Mouse (Mus musculus) gastrocnemius, adult 2 months (tissue): Measurements from ENCODE around the gene Bhlhe41. TPM values are rescaled to one million over a fixed set of nuclear protein-coding genes. Genes with fewer than 3 reads are reported as not detected.
A peak's percentile ranks its signal among the peaks of the same experiment; 100 is the strongest.

Experiments
- DNase-seq: peaks from one replicate; pipeline ENCODE4 v3.0.0; 2022
- H3K27ac ChIP-seq: fragments of 200-600 bp; 2 replicates; pipeline ENCODE4 v1.8.1; 2022; ENCODE audit warnings: mild to moderate bottlenecking
- H3K4me3 ChIP-seq: fragments of 200-600 bp; 2 replicates; pipeline ENCODE4 v1.8.1; 2022; ENCODE audit warnings: mild to moderate bottlenecking, moderate library complexity
- CTCF ChIP-seq: fragments of 200-600 bp; IDR thresholded peaks from 2 replicates; pipeline ENCODE4 v1.8.1; 2022; ENCODE audit warnings: antibody characterized with exemption, mild to moderate bottlenecking, moderate library complexity
- intact Hi-C: fragments of 180-260 bp; cut with DNase I; formaldehyde crosslinking; loops from one replicate; pipeline ENCODE4 v1.15.1; 2025
- total RNA-seq, 2 experiments: library from RNA; stranded (reverse); gene quantifications; 2 replicates each; pipeline ENCODE4 v1.2.3; 2021

The Bhlhe41 gene
- total RNA-seq, 2 experiments from 2014 or later = 17.2 to 48.4 TPM

GRCm38 (mm10) chr6:145864171-145864570 is 1.2 kb downstream of the Bhlhe41 start:
- H3K27ac ChIP-seq = peak overlapping the region; percentile 99
- no peak for TF ChIP-seq CTCF
- intact Hi-C loops = no loop called here
- no peak for DNase-seq
- peak overlapping the region; percentile 90 for H3K4me3 ChIP-seq

GRCm38 (mm10) chr6:145863065-145863971 is 2.0 kb downstream of the Bhlhe41 start:
- peak; percentile 93 for DNase-seq
- intact Hi-C loops = no loop called here
- H3K4me3 ChIP-seq = peak overlapping the region; percentile 90
- peak overlapping the region; percentile 99 for H3K27ac ChIP-seq
- no peak for TF ChIP-seq CTCF

- intact Hi-C loops = no loop called here
- H3K27ac ChIP-seq = peak overlapping the region; percentile 99
- peak overlapping the region; percentile 90 for H3K4me3 ChIP-seq
- no peak for TF ChIP-seq CTCF
- no peak for DNase-seq
Measured at GRCm38 (mm10) chr6:145862739-145863064, 2.7 kb downstream of the Bhlhe41 start.

GRCm38 (mm10) chr6:145862321-145862720 is 3.0 kb downstream of the Bhlhe41 start:
- H3K4me3 ChIP-seq = peak overlapping the region; percentile 90
- no peak for DNase-seq
- TF ChIP-seq CTCF = no peak
- intact Hi-C loops = no loop called here
- H3K27ac ChIP-seq = peak overlapping the region; percentile 99

- TF ChIP-seq CTCF = no peak
- intact Hi-C loops = no loop called here
- peak overlapping the region; percentile 99 for H3K27ac ChIP-seq
- DNase-seq = no peak
- peak overlapping the region; percentile 90 for H3K4me3 ChIP-seq
Measured at GRCm38 (mm10) chr6:145861462-145862227, 3.7 kb downstream of the Bhlhe41 start.

- Histone ChIP-seq H3K27ac (peak overlapping the region; percentile 99), H3K4me3 (peak overlapping the region; percentile 90)
- TF ChIP-seq CTCF = peak; percentile 40
- intact Hi-C loops = no loop called here
- DNase-seq = peak; percentile 59
Measured at GRCm38 (mm10) chr6:145860350-145860749, 5.0 kb downstream of the Bhlhe41 start.

- TF ChIP-seq CTCF = no peak
- intact Hi-C loops = no loop called here
Measured at GRCm38 (mm10) chr6:145858414-145858813, 6.9 kb downstream of the Bhlhe41 start.

GRCm38 (mm10) chr6:145857428-145857827 is 7.9 kb downstream of the Bhlhe41 start:
- Histone ChIP-seq H3K4me3 (no peak overlapping the region), H3K27ac (peak overlapping the region; percentile 99)
- DNase-seq = peak; percentile 50
- TF ChIP-seq CTCF = no peak
- intact Hi-C loops = no loop called here

More at GRCm38 (mm10) chr6:145858414-145858813, 6.9 kb downstream of the Bhlhe41 start:
- DNase-seq = no peak
- Histone ChIP-seq H3K27ac (peak overlapping the region; percentile 99), H3K4me3 (no peak overlapping the region)

- intact Hi-C loops = no loop called here
- peak; percentile 95 for DNase-seq
- no peak for TF ChIP-seq CTCF
- peak overlapping the region; percentile 99 for H3K27ac ChIP-seq
- peak overlapping the region; percentile 60 for H3K4me3 ChIP-seq
Measured at GRCm38 (mm10) chr6:145855720-145856551, 9.4 kb downstream of the Bhlhe41 start.

- intact Hi-C loops = no loop called here
- peak overlapping the region; percentile 99 for H3K27ac ChIP-seq
- peak overlapping the region; percentile 60; the same call in 1 of the 2 replicates for H3K4me3 ChIP-seq
- no peak for TF ChIP-seq CTCF
- DNase-seq = peak; percentile 66
Measured at GRCm38 (mm10) chr6:145854756-145855155, 10.6 kb downstream of the Bhlhe41 start.

- TF ChIP-seq CTCF = no peak
- no peak for DNase-seq
- intact Hi-C loops = no loop called here
- peak overlapping the region; percentile 99 for H3K27ac ChIP-seq
- H3K4me3 ChIP-seq = no peak overlapping the region
Measured at GRCm38 (mm10) chr6:145853356-145854079, 11.8 kb downstream of the Bhlhe41 start.

GRCm38 (mm10) chr6:145852708-145853107 is 12.7 kb downstream of the Bhlhe41 start:
- intact Hi-C loops = no loop called here
- Histone ChIP-seq H3K4me3 (no peak overlapping the region), H3K27ac (peak overlapping the region; percentile 99)
- TF ChIP-seq CTCF = no peak
- no peak for DNase-seq
